Mouse (Mus musculus) thymus, adult 2 months (tissue): ENCODE measurements around the gene Fgfr2.

ENCODE experiments used
- CTCF ChIP-seq: fragments of 200-500 bp; IDR thresholded peaks from 2 replicates; pipeline ENCODE4 v1.5.1; 2012; ENCODE audit warnings: mild to moderate bottlenecking, control low read depth, low read length, moderate library complexity, borderline replicate concordance; ENCODE audit not compliant: control insufficient read depth, poor library complexity, insufficient read depth; ENCODE audit errors: extremely low read depth
- POLR2A ChIP-seq: fragments of 200-500 bp; IDR thresholded peaks from 2 replicates; pipeline ENCODE4 v1.6.1; 2012; ENCODE audit warnings: mild to moderate bottlenecking, low read length, control low read depth, moderate library complexity; ENCODE audit not compliant: control insufficient read depth, poor library complexity, insufficient read depth; ENCODE audit errors: extremely low read depth

- no peak for TF ChIP-seq CTCF
- TF ChIP-seq POLR2A = no peak
Measured at GRCm38 (mm10) chr7:130648061-130648460, 2475.1 kb downstream of the Fgfr2 start.
